Mouse (Mus musculus) gastrocnemius, postnatal 25 days (tissue): ENCODE results near the gene Ube2f. TPM values are rescaled to one million over a fixed set of nuclear protein-coding genes. Genes with fewer than 3 reads are reported as not detected.

ENCODE experiments used
- DNase-seq: peaks from one replicate; pipeline ENCODE4 v3.0.0; 2022
- total RNA-seq, 2 experiments: library from RNA; stranded (reverse); gene quantifications; 1 replicate in 1 of 2; 2 replicates in 1 of 2; pipeline ENCODE4 v1.2.3; 2021

Gene Ube2f
- total RNA-seq, 2 experiments from 2014 or later, result 58.9 to 66.0 TPM

DNA sequence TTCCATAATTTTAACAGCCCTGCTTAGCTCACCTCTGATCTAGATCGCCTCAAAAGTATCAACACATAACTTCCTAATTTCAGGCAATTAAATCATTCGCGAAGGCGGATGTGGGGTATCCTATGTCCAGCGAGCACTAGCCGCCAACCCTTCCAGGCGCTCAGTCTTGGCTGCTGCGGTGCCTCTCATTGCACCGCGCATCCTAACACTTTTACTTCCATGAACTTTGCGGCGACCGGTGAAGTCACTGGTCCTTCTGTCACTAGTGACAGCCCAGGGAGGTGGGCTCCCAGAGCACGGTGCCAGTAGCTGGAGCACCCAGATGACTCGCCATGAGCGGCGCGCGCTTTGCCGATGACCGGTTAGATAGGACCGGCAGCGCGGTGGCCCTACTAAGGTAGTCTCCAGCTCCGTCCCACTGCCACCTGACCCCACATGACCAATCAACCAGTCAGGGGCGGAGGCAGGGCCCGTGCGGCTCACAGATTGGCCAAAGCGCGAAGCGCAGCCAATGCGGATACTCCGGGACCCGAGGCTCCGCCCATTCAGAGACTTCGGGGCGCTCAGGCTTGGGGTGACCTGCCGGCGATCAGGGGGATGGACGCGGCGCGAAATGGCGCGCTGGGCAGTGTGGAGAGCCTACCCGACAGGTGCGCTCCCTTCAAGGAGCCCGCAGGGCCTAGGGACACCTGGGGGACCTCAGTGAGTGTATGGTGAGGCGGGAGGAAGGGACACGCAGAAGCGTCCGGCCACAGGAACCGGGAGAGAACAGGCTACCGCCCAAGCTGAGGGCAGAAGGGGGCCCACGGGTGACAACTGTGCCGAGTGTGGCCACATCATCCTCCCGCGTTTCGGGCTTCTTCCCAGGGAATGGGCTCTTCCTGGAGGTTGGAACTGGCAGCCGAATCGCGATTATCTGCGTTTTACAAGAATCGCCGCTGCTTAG, 48.0 kb downstream of the Ube2f start, which contains the start of gene Scly:
Gene Scly (plus strand): TSS at position 540 of the 946 bp plus-strand sequence.
- peak; percentile 95 for DNase-seq

DNA sequence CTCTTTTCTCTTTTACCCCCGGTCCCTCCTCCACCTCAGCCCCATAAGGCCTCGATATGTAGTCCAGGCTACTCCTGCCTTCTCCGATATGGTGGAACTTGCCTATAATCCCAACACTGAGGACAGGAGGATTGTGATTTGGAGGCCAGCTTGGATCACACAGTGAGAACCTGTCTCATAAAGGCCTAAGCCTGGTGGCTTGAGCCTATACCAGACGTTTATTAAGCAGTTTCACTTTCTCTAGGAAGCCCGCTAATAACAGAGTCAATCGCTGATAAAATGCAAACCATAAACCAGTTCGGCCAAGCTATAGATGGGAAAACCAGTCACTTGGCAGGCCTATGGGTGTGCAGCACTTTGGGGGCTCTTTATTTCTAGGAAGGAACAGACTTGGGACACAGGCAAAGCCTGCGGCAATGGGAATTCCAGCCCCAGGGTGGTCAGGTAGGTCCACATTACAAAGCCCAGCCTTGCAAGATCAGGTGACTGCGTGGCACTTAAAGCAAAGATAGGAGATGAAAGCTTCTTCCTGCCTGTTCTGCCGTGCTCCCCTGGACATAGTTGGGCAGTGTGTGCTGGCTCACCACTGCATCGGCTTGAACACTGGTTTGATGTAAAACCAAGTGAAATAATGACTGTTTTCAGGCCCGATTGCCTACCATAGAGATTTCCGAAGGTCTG, 49.1 kb downstream of the Ube2f start:
- no peak for DNase-seq

DNA sequence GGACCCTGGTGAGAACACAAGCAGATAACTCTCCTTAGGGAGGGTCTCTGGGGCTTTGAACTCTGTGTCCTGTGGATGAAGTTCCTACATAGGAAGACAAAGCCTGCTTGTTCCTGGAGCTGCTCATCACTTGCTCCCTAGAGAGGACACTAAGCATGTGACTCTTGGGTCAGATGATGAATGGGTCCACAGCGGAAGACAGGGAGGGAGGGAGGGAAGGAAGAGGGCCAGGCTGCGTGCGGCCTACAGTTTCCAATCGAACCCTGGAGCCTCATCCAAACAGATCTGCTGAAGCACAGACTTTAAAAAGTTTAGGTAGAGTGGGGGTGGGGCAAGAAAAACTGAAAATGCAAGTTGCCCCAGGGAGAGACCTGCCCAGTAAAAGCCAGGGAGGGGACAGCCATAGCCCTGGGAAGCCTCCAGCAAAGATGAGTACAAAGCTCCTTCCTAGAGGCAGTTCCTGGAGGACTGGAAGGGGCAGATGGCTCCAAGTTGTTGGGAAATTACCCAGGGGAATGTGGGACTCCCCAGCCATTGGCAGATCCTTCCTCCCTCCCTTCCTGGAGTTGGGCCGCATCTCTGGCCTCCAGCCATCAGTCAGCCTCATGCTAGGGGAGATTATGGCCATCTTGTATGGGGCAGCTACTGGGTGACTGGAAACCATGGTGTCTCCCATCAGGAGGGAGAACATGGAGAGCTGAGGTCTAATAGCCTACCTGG, 49.8 kb downstream of the Ube2f start:
- peak; percentile 39 for DNase-seq

DNA sequence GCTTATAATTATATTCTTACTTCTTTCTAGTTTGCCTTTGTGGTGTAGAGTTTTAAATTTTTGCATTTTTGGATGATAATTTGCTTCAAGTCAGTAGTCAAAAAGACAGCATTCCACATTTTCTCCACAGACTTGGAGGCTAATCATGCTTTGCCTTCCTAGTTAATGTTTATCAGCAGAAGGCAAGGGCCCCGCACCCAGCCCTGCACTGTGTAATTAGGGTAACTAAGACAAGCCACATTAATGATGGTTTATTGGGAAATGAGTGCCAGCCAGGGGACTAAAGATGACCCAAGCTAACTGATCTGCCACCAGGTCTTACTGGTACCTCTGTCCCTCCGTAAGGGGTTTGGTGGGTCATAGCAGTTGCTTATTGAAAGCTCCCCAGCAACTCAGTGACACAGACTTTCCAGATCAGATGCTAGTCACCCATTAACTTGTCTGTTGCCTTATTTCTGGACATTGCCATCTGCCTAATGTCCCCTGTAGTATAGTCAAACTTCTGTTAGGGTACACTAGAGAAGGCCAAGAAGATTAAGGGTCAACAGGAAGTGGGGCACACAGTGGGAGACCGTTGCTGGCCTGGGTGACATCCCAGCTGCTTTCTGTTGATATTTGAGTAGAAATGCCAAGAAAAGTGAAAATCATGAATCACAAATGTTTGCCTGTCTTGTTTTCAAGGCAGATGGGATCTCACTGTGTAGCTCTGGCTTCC, 51.3 kb downstream of the Ube2f start:
- no peak for DNase-seq

DNA sequence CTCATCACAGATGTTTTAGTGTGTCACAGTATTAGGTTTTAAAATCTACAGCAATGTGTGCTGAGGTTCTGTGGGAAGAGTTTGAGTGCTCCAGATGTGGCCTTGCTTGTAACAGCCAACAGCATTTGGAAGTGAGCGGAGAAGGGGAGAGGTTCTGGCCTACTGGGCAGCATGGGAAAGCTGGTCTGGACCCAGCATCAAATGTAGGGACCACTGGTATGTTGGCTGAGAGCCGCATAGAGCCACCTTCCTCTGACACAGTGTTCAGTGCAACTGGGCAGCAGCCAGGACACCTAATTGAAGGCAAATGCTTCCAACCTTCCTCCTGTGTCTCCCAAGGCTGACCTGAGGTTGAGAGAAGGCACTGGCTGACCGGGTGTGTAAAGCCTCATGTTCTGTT, 51.9 kb downstream of the Ube2f start:
- DNase-seq, result no peak

DNA sequence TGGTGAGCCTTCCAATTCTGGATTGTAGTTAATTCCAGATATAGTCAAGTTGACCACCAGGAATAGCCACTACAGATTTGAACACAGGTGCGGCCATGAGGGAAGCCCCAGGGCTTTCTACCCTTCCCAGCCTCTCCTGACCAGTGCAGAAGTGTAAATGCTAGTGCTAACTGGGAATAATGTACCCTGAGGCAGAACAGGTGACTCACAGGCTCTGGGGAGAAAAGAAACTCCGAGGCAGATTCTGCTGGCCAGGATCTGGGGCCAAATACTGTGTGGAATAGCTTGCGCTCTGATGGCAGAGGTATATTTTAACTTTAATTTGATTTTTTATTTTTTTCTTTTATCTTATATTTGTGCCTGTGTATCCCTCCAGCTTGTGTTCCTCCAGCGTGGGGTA, 54.5 kb downstream of the Ube2f start:
- DNase-seq, result no peak

DNA sequence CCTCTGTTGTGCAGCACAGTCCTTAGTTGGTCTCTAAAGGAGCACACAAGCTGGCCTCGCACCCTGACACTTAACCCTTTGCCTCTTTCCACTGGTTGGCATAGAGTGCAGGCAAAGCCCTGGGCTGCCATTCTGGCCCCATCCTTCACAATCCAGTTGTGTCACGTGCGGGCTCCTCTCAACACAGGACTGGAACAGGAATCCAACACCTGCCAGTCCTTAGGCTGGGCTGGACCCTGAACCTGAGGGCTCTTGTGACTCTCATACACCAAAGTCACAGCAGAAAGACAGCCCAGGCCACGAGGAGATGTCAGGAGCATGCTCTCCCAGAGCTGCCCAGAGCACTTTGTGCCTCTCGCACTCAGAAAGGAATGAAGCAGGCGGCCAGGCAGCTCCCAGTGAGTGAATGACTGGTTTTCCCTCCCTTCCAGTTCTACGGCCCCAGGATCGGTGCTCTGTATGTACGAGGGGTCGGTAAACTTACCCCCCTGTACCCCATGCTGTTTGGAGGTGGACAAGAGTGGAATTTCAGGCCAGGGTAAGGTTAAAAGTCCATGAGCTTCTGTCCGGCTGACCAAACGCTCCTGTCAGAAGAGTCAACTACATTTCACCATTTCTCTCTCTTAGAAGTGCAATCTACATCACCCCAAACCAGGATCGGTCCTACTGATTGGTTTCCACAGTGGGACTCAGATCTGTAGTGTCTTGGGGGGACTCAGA, 59.4 kb downstream of the Ube2f start:
- no peak for DNase-seq

DNA sequence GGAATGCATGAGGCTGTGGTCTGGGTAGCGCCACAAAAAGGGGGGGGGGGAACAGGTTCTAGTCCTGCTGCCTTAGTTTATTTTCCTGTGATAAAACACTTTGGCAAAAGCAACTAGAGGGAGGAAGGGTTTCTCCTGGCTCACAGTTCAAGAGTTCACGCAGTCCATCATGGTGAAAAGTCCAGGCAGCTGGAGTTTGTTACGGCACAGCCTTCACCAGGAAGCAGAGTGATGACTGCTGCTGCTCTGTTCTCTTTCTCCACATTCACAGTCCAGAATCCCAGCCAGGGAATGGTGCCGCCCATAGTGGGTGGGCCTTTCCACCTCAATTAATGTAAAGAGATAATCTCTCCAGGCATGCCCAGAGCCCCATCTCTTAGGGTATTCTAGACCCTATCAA, 62.2 kb downstream of the Ube2f start:
- DNase-seq, result no peak

DNA sequence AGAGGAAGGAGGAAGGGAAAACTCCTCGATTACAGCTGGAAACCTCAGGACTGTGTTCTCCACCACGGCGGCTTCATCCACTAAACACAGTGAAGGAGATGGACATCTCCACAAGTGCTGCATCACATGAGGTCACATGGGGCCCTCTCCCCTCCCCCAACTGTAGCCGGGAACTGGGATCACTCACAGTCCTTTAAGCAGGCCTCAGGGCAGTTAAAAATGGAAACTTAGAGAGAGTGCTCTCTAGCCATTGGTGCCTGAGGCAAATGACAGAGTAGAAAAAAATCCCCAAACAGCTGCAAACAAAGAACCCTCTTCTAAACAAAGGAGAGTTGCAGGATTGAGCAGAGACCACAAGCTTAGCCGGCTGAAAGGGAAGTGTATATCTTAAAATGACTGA, 63.1 kb downstream of the Ube2f start:
- no peak for DNase-seq

DNA sequence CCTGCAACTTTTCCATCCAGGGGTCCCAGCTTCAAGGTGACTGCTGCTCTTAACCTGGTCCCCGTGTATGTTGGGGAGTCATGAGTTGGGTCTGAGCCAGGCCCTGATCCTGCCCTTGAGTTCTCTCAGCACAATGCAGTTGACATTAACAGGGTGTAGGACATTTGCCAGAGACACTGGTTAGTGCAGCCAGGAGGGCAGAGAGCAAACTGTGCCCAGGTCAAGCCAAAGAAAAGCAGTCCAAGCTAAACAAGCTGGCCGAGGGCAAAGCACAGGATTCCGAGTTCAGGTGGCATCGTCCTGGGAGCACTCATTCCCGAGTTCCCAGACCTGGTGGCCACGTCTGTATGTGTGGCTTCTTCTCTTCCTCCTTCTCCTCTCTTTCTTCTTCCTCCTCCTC, 67.6 kb downstream of the Ube2f start:
- no peak for DNase-seq

DNA sequence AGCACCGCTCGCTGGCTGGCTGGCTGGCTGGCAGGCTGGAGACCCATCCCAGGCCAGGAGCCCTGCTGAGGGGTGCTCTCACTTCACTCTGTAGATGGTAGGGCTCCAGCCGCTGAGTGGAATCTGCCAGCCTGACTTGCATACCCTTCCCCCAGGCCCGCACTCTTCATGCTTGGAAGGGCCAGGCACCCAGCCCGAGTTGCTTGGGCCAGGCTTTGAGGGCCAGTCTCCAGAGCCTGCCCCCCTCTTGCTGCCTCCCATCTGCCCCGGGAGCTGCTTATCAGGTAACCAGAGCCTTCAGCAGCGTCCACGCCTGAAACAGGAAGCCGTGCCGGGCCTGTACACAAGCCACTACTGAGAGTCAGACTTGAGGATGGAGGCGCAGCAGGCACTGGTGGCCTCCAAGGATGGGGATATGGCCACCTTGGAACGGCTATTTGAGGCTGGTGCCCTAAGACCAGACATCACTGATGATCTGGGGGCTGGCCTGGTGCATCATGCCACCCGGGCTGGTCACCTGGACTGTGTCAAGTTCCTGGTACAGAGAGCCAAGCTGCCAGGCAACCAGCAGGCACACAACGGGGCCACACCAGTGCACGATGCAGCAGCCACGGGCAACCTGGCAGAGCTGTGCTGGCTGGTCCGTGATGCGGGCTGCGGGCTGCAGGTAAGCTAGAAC, 71.8 kb downstream of the Ube2f start, which contains the start of gene Espnl:
Gene Espnl (plus strand): TSS at position 316 of the 679 bp plus-strand sequence.
- no peak for DNase-seq

DNA sequence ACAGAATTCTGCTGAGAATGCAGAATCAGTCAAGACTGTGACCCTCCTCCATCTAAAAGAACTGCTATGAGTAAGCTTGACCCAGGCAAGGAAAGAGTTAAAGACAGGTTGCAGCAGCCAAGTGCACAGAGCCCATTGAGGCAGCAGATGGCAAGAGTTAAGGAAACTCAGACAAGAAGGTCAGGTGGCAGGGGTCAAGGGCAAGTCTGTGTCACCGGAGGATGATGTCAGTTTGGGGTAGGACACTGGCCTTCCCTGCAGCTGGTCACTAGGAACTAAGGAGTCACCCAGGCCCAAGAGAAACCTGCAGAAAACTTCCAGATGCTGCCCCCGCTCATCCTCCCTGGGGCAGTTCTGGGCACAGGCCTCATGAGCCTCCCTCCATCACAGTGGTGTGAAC, 74.5 kb downstream of the Ube2f start:
- DNase-seq, result no peak

DNA sequence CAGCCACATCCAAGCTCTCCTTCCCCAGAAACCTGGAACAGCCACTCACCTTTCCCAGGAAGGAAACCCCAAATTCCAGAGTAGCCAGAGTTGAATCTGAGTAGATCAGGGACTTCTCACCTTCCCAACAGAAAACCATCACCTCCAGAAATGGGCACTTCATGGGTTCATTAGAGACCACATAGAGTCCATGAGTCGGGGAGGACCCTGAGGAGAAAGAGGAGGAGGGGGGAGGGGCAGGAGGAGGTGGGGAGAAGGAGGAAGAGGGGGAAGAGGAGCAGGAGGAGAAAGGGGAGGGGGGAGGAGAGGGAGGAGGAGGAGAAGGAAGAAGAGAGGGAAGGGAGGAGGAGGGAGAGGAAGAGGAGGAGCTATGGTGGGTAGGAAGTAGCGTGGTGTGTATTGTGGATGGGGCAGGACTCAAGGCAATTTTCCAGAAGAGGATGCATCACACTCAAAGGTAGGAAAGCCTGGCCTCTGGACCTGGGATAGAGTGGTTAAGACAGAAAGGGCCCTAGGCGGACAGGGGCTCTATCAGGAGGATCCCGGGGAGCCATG, 75.5 kb downstream of the Ube2f start:
- no peak for DNase-seq

DNA sequence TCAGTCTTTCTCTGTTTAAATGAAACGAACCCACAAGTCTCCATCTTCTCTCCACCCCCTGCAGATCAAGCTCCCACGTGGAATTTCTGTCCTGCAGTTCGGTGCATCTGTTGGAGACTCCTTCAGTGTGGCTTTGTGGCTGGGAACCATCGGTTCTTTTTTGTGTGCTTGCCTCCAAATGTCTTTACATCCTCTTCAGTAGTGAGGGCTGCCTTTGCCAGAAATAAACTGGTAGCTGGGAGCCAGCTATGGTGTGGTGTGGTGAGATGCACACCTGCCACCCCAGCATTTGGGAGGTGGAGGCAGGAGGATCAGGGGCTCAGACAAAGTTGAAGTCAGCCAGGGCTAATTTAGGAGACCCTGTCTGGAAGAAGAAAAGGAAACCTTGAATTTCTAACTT, 82.0 kb downstream of the Ube2f start:
- no peak for DNase-seq

DNA sequence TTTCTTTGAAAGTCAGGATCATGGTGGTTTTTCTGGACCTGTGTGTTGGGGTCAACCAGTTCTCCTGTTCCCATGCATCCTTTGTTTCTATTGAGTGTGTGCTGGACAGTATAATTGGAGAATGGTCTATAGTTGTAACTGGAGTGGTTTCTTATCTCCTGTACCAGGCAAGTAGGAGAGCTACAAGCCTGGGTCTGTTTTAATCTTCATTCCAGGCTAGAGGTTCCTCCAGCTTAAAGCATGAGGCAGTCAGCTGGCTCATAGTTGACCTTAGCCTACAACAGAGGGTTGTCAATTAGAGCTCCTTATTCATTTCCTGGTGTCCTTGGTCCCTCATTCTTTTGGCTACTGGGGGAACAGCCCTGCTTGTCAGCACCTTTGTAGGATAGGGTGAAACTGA, 83.5 kb downstream of the Ube2f start:
- DNase-seq, result no peak

DNA sequence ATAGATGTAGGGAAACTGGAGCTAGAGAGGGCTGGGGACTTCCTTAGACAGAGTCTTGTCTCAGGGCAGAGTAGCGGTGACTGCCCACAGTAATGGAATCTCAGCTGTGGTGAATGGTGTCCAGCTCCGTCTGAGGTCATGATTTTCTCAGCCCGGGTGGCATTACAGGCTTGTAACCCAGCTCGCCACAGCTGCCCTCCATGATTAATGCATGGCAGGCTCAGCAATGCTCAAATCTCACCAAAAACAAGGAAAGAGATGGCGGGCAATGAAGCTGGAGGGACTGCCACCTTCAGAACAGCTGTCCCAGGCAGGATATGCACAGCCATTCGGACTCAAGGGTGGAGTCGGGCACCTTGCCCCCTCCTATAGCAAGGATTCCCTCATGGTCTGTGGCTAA, 87.3 kb downstream of the Ube2f start:
- no peak for DNase-seq
